Mouse (Mus musculus): ENCODE data around the gene Maea.
"Not testable (repeated sequence)": the region's sequence is repeated elsewhere in the genome, so short reads cannot be mapped to it uniquely, and the experiment has no call there.

Gene Maea

GRCm38 (mm10) chr5:33335273-33335976 lies at the start of gene Maea:
Maea (plus strand) TSS chr5:33335509.
- in situ Hi-C loops (cut with MboI): no loop called here

- in situ Hi-C loops (cut with MboI): no loop called here
These were observed 41.4 kb upstream of the Maea start for GRCm38 (mm10) chr5:33293796-33294430.

- in situ Hi-C loops (cut with MboI): no loop called here
These were observed 38.1 kb upstream of the Maea start for GRCm38 (mm10) chr5:33297164-33297563.

- in situ Hi-C loops (cut with MboI): no loop called here
These were observed 33.5 kb upstream of the Maea start for GRCm38 (mm10) chr5:33301801-33302200.

- in situ Hi-C loops (cut with MboI): no loop called here
These were observed 24.4 kb upstream of the Maea start for GRCm38 (mm10) chr5:33310704-33311462.

GRCm38 (mm10) chr5:33312192-33312591 lies 23.1 kb upstream of the Maea start:
- in situ Hi-C loops (cut with MboI): no loop called here

GRCm38 (mm10) chr5:33324491-33324890 lies 10.8 kb upstream of the Maea start:
- in situ Hi-C loops (cut with MboI): no loop called here

- in situ Hi-C loops (cut with MboI): no loop called here
These were observed 682 bp upstream of the Maea start for GRCm38 (mm10) chr5:33334381-33335272.

- in situ Hi-C loops (cut with MboI): no loop called here
These were observed 660 bp downstream of the Maea start for GRCm38 (mm10) chr5:33335977-33336360.

- in situ Hi-C loops (cut with MboI): no loop called here
These were observed 1.9 kb downstream of the Maea start for GRCm38 (mm10) chr5:33337206-33337605.

GRCm38 (mm10) chr5:33341165-33341564 lies 5.9 kb downstream of the Maea start:
- in situ Hi-C loops (cut with MboI): no loop called here

- in situ Hi-C loops (cut with MboI): not testable (repeated sequence)
These were observed 6.9 kb downstream of the Maea start for GRCm38 (mm10) chr5:33342248-33342647.

GRCm38 (mm10) chr5:33342821-33343220 lies 7.5 kb downstream of the Maea start:
- in situ Hi-C loops (cut with MboI): no loop called here

- in situ Hi-C loops (cut with MboI): no loop called here
These were observed 8.3 kb downstream of the Maea start for GRCm38 (mm10) chr5:33343571-33343970.

- in situ Hi-C loops (cut with MboI): no loop called here
These were observed 8.8 kb downstream of the Maea start for GRCm38 (mm10) chr5:33344070-33344469.

GRCm38 (mm10) chr5:33347620-33348019 lies 12.3 kb downstream of the Maea start:
- in situ Hi-C loops (cut with MboI): no loop called here

GRCm38 (mm10) chr5:33349205-33349604 lies 13.9 kb downstream of the Maea start:
- in situ Hi-C loops (cut with MboI): no loop called here

GRCm38 (mm10) chr5:33349706-33350105 lies 14.4 kb downstream of the Maea start:
- in situ Hi-C loops (cut with MboI): no loop called here

- in situ Hi-C loops (cut with MboI): no loop called here
These were observed 16.4 kb downstream of the Maea start for GRCm38 (mm10) chr5:33351556-33352272.

GRCm38 (mm10) chr5:33352273-33352645 lies 16.9 kb downstream of the Maea start:
- in situ Hi-C loops (cut with MboI): no loop called here

GRCm38 (mm10) chr5:33353011-33353410 lies 17.7 kb downstream of the Maea start:
- in situ Hi-C loops (cut with MboI): no loop called here

Data from mature B cell (primary cell).